Mouse (Mus musculus): ENCODE results near the gene Pigr. TPM values are rescaled to one million over a fixed set of nuclear protein-coding genes. Genes with fewer than 3 reads are reported as not detected.

The Pigr gene
- polyA plus RNA-seq, 1 experiment from 2014 or later: not detected

DNA sequence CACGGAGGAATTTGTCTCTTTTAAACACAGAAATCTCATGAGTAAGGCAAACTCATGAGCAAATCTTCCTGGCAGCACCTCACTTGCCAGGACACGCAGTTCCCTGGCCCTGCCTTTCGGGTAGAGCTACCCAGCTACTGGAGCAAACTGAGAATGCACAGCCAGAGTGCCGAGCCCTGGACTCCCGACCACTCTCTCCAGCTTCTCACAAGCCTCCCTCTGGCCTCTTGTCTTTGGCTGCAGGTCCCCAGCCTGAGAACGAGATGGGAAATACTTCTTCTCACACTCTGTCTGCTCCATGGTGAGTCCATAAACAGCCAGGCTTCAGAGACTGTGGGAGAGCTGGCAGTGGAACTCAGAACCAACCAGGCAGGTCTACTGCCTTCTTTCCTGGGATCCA is 23.5 kb upstream of the Pigr start:
- no peaks in the 10 kb centered on the region for H3K36me3 ChIP-seq
- no peak overlapping the region for H3K4me3 ChIP-seq
- H3K9me3 ChIP-seq: no peaks in the 10 kb centered on the region
- no peak overlapping the region for H3K4me2 ChIP-seq (replicated peaks)
- no peak overlapping the region for H3K27ac ChIP-seq (replicated peaks)
- no peaks in the 10 kb centered on the region for H3K4me1 ChIP-seq
- no peak overlapping the region for H3K9ac ChIP-seq (replicated peaks)
- no peak for ATAC-seq (replicated peaks)
- no peaks in the 10 kb centered on the region for H3K27me3 ChIP-seq
- 58% methylated on average over 6 of the region's 6 CpGs for WGBS

GRCm38 (mm10) chr1:130804279-130804678 is 22.2 kb upstream of the Pigr start:
- Histone ChIP-seq H3K27me3 (no peaks in the 10 kb centered on the region), H3K4me2 (replicated peaks) (no peak overlapping the region), H3K4me3 (no peak overlapping the region), H3K27ac (replicated peaks) (no peak overlapping the region), H3K36me3 (no peaks in the 10 kb centered on the region), H3K9ac (replicated peaks) (no peak overlapping the region), H3K4me1 (no peaks in the 10 kb centered on the region), H3K9me3 (no peaks in the 10 kb centered on the region)
- 74% methylated on average over 6 of the region's 6 CpGs for WGBS
- no peak for ATAC-seq (replicated peaks)

DNA sequence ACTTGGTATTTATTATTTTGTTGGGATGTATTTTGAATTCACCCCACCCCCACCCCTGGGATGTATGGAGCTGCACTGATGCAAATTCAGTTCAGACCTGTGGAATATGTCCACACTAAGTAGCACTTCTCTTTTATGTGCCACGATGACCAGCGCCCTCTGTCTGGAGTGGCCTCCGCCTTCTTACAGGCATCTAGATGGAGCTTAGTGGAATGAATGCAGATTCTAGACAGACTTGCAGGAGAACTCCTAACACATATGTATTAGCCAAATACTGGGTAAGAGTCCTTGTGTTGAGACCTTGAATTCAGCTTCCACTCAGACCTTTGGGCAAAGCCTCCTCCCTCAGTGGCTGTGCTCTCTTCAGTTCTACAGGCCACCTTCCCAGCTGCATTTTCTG is 15.6 kb upstream of the Pigr start:
- WGBS: 87% methylated on average over 3 of the region's 3 CpGs

GRCm38 (mm10) chr1:130811316-130811715 is 15.2 kb upstream of the Pigr start:
- ATAC-seq (replicated peaks): no peak
- Histone ChIP-seq H3K4me1 (no peaks in the 10 kb centered on the region), H3K36me3 (no peaks in the 10 kb centered on the region), H3K4me2 (replicated peaks) (no peak overlapping the region), H3K9ac (replicated peaks) (no peak overlapping the region), H3K9me3 (no peaks in the 10 kb centered on the region), H3K27ac (replicated peaks) (no peak overlapping the region), H3K27me3 (no peaks in the 10 kb centered on the region), H3K4me3 (no peak overlapping the region)
- WGBS: 65% methylated on average over 17 of the region's 17 CpGs

More for the DNA sequence above, 15.6 kb upstream of the Pigr start:
- H3K9ac ChIP-seq (replicated peaks): no peak overlapping the region
- no peak overlapping the region for H3K4me2 ChIP-seq (replicated peaks)
- H3K27me3 ChIP-seq: no peaks in the 10 kb centered on the region
- H3K36me3 ChIP-seq: no peaks in the 10 kb centered on the region
- H3K4me3 ChIP-seq: no peak overlapping the region
- H3K9me3 ChIP-seq: no peaks in the 10 kb centered on the region
- no peak for ATAC-seq (replicated peaks)
- no peak overlapping the region for H3K27ac ChIP-seq (replicated peaks)
- no peaks in the 10 kb centered on the region for H3K4me1 ChIP-seq

DNA sequence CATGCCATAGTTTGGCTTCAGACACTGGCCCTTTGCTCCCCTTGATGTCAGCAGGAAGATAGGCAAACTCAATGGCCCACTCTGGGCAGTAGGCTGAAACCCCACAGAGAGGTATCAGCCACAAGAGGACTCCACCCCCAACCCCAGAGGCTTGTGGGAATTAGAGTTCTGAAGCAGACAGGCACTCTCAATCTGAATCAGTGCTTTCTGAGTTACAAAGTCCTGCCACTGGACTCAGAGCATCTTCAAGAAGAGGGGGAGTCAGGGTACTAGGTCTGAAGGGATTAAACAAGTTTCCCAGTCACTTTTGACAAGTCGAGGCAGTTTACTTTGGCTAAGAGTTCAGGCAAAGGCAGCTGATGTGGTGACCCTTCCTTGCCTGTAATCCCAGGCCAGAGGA is 6.7 kb upstream of the Pigr start:
- H3K4me2 ChIP-seq (replicated peaks): no peak overlapping the region
- H3K27ac ChIP-seq (replicated peaks): no peak overlapping the region
- ATAC-seq (replicated peaks): no peak
- H3K36me3 ChIP-seq: no peaks in the 10 kb centered on the region
- H3K9ac ChIP-seq (replicated peaks): no peak overlapping the region
- H3K4me1 ChIP-seq: no peaks in the 10 kb centered on the region
- WGBS: 53% methylated on average over 1 of the region's 1 CpGs
- no peaks in the 10 kb centered on the region for H3K9me3 ChIP-seq
- no peaks in the 10 kb centered on the region for H3K27me3 ChIP-seq
- H3K4me3 ChIP-seq: no peak overlapping the region

GRCm38 (mm10) chr1:130820316-130821148 is 6.0 kb upstream of the Pigr start:
- no peak overlapping the region for H3K27ac ChIP-seq (replicated peaks)
- 82% methylated on average over 7 of the region's 7 CpGs for WGBS

DNA sequence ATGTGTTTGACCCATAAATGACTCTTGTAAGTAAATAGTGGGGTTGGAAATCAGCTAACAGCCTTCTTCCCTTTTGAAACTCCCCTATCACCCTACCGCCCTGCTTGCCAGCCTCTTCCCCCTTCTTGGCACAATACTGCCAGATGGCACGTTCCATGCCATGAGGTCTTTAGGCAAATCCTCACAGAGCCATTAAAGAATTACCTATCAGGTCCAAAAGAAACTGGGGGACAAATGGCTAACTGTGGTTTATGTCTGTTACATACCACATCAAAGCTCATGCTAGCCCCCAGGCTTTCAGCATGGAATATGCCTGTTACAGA is 5.4 kb upstream of the Pigr start:
- no peaks in the 10 kb centered on the region for H3K36me3 ChIP-seq
- no peaks in the 10 kb centered on the region for H3K9me3 ChIP-seq
- 86% methylated on average over 2 of the region's 2 CpGs for WGBS

More at GRCm38 (mm10) chr1:130820316-130821148, 6.0 kb upstream of the Pigr start:
- ATAC-seq (replicated peaks): no peak
- H3K9ac ChIP-seq (replicated peaks): no peak overlapping the region
- H3K36me3 ChIP-seq: no peaks in the 10 kb centered on the region
- H3K4me3 ChIP-seq: no peak overlapping the region
- H3K4me1 ChIP-seq: no peaks in the 10 kb centered on the region
- no peak overlapping the region for H3K4me2 ChIP-seq (replicated peaks)
- H3K27me3 ChIP-seq: no peaks in the 10 kb centered on the region
- no peaks in the 10 kb centered on the region for H3K9me3 ChIP-seq

DNA sequence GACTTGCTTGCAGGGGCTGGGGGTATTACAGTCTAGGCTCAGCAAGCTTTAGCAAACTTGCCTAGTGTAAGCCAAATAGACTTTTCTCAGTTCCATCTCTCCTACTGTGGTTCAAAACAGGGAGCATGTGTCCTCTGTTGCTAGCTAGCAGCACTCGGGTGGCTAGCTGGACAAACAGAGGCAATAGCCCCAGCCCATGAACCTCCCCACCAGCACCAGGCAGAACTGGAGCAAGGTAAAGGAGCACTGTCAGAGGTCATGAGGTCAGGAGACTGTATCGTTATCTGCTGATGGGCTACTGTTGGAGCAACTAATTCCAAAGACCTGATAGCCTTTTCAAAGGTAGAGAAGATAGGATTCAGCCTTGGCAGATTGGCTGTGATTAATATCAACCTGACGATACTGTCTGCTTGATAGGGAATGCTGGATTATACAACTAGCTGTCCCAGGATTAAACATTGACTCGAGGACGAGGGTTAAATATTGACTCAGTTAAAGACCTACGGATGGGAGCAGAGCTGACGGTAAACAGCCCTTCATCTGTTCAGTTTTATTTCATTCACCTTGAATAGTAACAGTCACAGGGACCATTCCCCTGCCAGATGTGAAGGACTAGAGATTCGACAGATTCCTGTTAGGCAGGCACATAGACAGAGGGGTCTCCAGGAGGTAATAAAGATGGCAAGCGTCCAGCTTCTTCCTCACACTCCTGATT is 4.4 kb upstream of the Pigr start:
- no peak for ATAC-seq (replicated peaks)
- H3K36me3 ChIP-seq: no peaks in the 10 kb centered on the region
- no peaks in the 10 kb centered on the region for H3K4me1 ChIP-seq
- no peak overlapping the region for H3K9ac ChIP-seq (replicated peaks)
- no peak overlapping the region for H3K4me2 ChIP-seq (replicated peaks)
- no peaks in the 10 kb centered on the region for H3K27me3 ChIP-seq
- no peak overlapping the region for H3K27ac ChIP-seq (replicated peaks)
- no peak overlapping the region for H3K4me3 ChIP-seq
- WGBS: 91% methylated on average over 9 of the region's 9 CpGs
- H3K9me3 ChIP-seq: no peaks in the 10 kb centered on the region

More for the DNA sequence above, 5.4 kb upstream of the Pigr start:
- H3K4me1 ChIP-seq: no peaks in the 10 kb centered on the region
- no peak overlapping the region for H3K4me3 ChIP-seq
- H3K27me3 ChIP-seq: no peaks in the 10 kb centered on the region
- H3K27ac ChIP-seq (replicated peaks): no peak overlapping the region
- ATAC-seq (replicated peaks): no peak
- H3K4me2 ChIP-seq (replicated peaks): no peak overlapping the region
- no peak overlapping the region for H3K9ac ChIP-seq (replicated peaks)

DNA sequence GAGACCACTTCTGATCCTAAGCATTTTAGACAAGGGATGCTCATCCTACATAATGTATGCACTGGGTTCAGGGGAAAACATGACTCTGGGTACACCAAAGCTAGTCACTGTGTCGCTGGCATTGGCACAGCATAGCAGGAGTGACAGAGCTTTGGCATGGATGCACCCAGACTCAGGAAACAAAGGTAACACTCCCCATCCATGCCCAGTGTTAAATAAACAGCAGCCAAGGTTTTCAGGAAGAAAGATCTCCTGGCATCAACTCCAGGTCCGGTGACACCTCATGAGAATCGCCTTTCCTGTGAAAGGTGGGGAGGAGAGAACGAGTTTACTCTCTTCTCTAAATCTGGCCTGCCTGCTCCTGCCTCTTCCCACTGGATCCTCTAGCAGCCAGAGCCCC is 2.2 kb downstream of the Pigr start:
- H3K27me3 ChIP-seq: no peaks in the 10 kb centered on the region
- WGBS: 75% methylated on average over 4 of the region's 4 CpGs
- no peak for ATAC-seq (replicated peaks)
- no peak overlapping the region for H3K9ac ChIP-seq (replicated peaks)
- no peaks in the 10 kb centered on the region for H3K9me3 ChIP-seq
- no peak overlapping the region for H3K27ac ChIP-seq (replicated peaks)
- H3K4me3 ChIP-seq: no peak overlapping the region
- H3K4me2 ChIP-seq (replicated peaks): no peak overlapping the region
- H3K4me1 ChIP-seq: no peaks in the 10 kb centered on the region
- no peaks in the 10 kb centered on the region for H3K36me3 ChIP-seq

DNA sequence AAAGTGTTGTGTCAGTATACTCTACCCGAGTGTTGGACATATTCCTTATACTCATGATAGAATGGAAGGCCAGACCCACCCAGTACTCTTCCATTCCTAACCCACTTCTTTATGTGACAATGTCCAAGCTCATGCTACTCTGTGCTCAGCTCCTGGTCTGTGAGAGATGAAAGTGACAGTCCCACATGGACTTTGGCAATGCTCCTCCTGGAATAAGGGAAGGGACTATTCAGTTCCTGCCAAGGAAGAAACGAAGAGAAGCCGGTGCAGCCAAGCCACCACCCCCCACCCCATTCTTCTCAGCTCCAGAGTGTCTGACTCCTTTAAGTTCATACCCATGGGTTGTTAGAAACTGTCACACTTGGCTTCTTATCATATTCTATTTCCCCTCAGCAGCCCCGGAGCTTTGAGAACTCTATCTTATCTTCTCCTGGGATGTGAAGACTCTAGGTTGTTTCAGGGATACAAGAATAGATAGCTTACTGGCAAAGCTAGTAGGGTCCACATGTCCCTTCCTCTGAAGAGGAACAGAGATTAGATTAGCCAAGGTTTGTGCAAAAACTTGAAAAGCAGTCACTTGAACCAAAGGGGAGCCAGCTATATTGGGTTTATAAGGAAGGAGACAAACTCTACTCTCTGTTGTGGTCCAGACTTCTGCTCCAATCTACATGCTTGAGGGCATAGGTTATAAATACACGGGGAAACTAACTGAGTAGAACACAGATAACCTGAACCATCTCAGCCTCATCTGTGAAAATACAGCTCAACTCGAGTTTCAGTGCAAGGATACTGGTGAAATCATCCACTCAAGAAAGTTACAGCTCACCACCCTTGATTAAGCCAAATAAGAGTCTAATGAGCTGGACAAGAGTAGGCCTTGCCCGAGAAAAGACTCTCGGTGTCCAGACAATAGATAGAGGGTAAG is 3.7 kb downstream of the Pigr start:
- no peaks in the 10 kb centered on the region for H3K9me3 ChIP-seq
- no peak overlapping the region for H3K27ac ChIP-seq (replicated peaks)
- no peak overlapping the region for H3K4me2 ChIP-seq (replicated peaks)
- no peaks in the 10 kb centered on the region for H3K36me3 ChIP-seq
- WGBS: 80% methylated on average over 8 of the region's 8 CpGs
- H3K9ac ChIP-seq (replicated peaks): no peak overlapping the region
- H3K27me3 ChIP-seq: no peaks in the 10 kb centered on the region
- H3K4me1 ChIP-seq: no peaks in the 10 kb centered on the region
- H3K4me3 ChIP-seq: no peak overlapping the region
- no peak for ATAC-seq (replicated peaks)

GRCm38 (mm10) chr1:130832230-130833149 is 6.0 kb downstream of the Pigr start:
- Histone ChIP-seq H3K9ac (replicated peaks) (no peak overlapping the region), H3K27me3 (no peaks in the 10 kb centered on the region)
- ATAC-seq (replicated peaks): no peak

More at GRCm38 (mm10) chr1:130832230-130833149, 6.0 kb downstream of the Pigr start:
- WGBS: 82% methylated on average over 5 of the region's 5 CpGs
- Histone ChIP-seq H3K4me3 (no peak overlapping the region), H3K36me3 (no peaks in the 10 kb centered on the region), H3K27ac (replicated peaks) (no peak overlapping the region), H3K4me2 (replicated peaks) (no peak overlapping the region), H3K9me3 (no peaks in the 10 kb centered on the region), H3K4me1 (no peaks in the 10 kb centered on the region)

Data from forebrain, embryonic 15.5 days (tissue).